Mouse (Mus musculus) liver, adult 2 months (tissue): ENCODE data around the gene B3galt5.

Experiments used
- CTCF ChIP-seq: fragments of 200-500 bp; IDR thresholded peaks from 2 replicates; pipeline ENCODE4 v1.5.1; 2011; ENCODE audit warnings: low read depth, low read length, control low read depth
- POLR2A ChIP-seq: fragments of 200-500 bp; IDR thresholded peaks from 2 replicates; pipeline ENCODE4 v1.6.1; 2011; ENCODE audit warnings: low read length, control low read depth; ENCODE audit not compliant: insufficient read depth; ENCODE audit errors: extremely low read depth

- TF ChIP-seq POLR2A (no peak), CTCF (no peak)
Measured at GRCm38 (mm10) chr16:96364870-96365269, 129.3 kb downstream of the B3galt5 start.
